Mouse (Mus musculus): ENCODE measurements around the gene Parp6.

DNA sequence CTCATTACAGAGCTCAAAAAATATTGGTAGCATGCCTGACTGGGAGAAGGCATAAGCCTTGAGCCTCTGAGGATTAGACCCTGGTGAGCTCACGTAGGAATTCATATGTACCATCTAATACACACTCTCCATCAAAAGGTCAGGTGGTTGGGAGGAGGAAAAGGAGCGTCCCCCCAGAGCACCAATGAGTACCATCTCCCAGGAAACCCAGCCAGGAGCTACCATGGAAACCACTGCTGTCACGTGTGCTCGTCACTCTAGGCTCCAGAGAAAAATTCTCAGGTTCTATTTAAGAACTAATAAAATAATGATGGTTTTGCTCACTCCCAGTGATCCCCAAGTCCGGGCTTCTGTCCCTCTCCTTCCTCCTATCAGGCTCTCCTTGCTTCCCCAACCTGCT is 28.8 kb upstream of the Parp6 start:
- TF ChIP-seq CTCF (IDR thresholded peaks at IDR 0.05; ENCODE audit: low read depth, low read length) (no peak), TAL1 (conservative IDR thresholded peaks at IDR 0.05; ENCODE audit: low read depth, low read length) (no peak), GATA1 (IDR thresholded peaks at IDR 0.05; ENCODE audit: borderline replicate concordance, low read length) (no peak)
